Mouse (Mus musculus): Measurements from ENCODE around the gene Spry2.

GRCm38 (mm10) chr14:105883215-105883614 is 13.4 kb downstream of the Spry2 start:
- TF ChIP-seq POLR2A (IDR thresholded peaks at IDR 0.05; ENCODE audit: borderline replicate concordance, insufficient read depth, low read length), result no peak
- TF ChIP-seq CTCF (IDR thresholded peaks at IDR 0.05; ENCODE audit: borderline replicate concordance, insufficient read depth, low read depth, low read length), result no peak

All from cerebellum, adult 2 months (tissue).